Mouse (Mus musculus) hindbrain, embryonic 15.5 days (tissue): ENCODE results near the gene Gm37240. TPM values are rescaled to one million over a fixed set of nuclear protein-coding genes. Genes with fewer than 3 reads are reported as not detected.
A peak's percentile ranks its signal among the peaks of the same experiment; 100 is the strongest.
"Not testable (repeated sequence)": the region's sequence is repeated elsewhere in the genome, so short reads cannot be mapped to it uniquely, and the experiment has no call there.

Experiments used
- ATAC-seq: fragments of 200-750 bp; cut with Nextera tagmentation; 2 replicates; pipeline ENCODE4 v1.8.0; 2017; ENCODE audit warnings: low read depth, moderate number of reproducible peaks, moderate TSS enrichment; ENCODE audit not compliant: low FRiP score
- H3K27ac ChIP-seq: fragments of 300-500 bp; sonication (generic); replicated peaks from 2 replicates; pipeline ENCODE4 v1.5.1; 2015; ENCODE audit warnings: mild to moderate bottlenecking, inconsistent platforms
- H3K27me3 ChIP-seq: fragments of 300-500 bp; sonication (generic); 2 replicates; pipeline ENCODE4 v1.6.1; 2015; ENCODE audit warnings: control low read depth, inconsistent platforms
- H3K36me3 ChIP-seq: fragments of 300-500 bp; sonication (generic); 2 replicates; pipeline ENCODE4 v1.6.1; 2015; ENCODE audit warnings: control low read depth, inconsistent platforms
- H3K4me1 ChIP-seq: fragments of 300-500 bp; sonication (generic); replicated peaks from 2 replicates; pipeline ENCODE4 v1.6.1; 2015; ENCODE audit warnings: control low read depth, inconsistent platforms
- H3K4me2 ChIP-seq: fragments of 300-500 bp; sonication (generic); 2 replicates; pipeline ENCODE4 v1.6.1; 2015; ENCODE audit warnings: moderate library complexity, mild to moderate bottlenecking, inconsistent platforms
- H3K4me3 ChIP-seq: fragments of 300-500 bp; sonication (generic); 2 replicates; pipeline ENCODE4 v1.5.1; 2015; ENCODE audit warnings: mild to moderate bottlenecking, inconsistent platforms
- H3K9ac ChIP-seq: fragments of 300-500 bp; sonication (generic); 2 replicates; pipeline ENCODE4 v1.6.1; 2015; ENCODE audit warnings: inconsistent platforms
- H3K9me3 ChIP-seq: fragments of 300-500 bp; sonication (generic); 2 replicates; pipeline ENCODE4 v1.6.1; 2016; ENCODE audit warnings: control low read depth, inconsistent platforms
- WGBS: fragments of 180-500 bp; shearing (Covaris S2); methylation state at CpG from one replicate; pipeline ENCODE4 v1.1.7; 2015; 5-methylcytosine and 5-hydroxymethylcytosine counted together
- polyA plus RNA-seq: library from polyadenylated mRNA; unstranded; fragments of >200 nt; fragmentation: Nextera tagmentation; extraction: Ambion mirVana; gene quantifications from 2 replicates; pipeline ENCODE4 v1.2.1, GENCODE M21; 2015

Gm37240 gene
- polyA plus RNA-seq, 1 experiment from 2014 or later, result 0.87 TPM

- H3K4me1 ChIP-seq, result no peaks in the 10 kb centered on the region
- WGBS, result 96% methylated on average over 12 of the region's 12 CpGs
These were observed 1215.2 kb downstream of the Gm37240 start for GRCm38 (mm10) chr3:84672136-84672535.

GRCm38 (mm10) chr3:84668957-84669356 lies 1218.4 kb downstream of the Gm37240 start:
- no peak for ATAC-seq
- Histone ChIP-seq H3K27ac (no peak overlapping the region), H3K4me3 (no peak overlapping the region), H3K27me3 (peaks cover 16% of the 10 kb centered on the region), H3K4me2 (no peak overlapping the region), H3K9me3 (no peaks in the 10 kb centered on the region), H3K9ac (no peak overlapping the region), H3K36me3 (no peaks in the 10 kb centered on the region), H3K4me1 (peaks cover 11% of the 10 kb centered on the region)
- 94% methylated on average over 3 of the region's 3 CpGs for WGBS

More at GRCm38 (mm10) chr3:84672136-84672535, 1215.2 kb downstream of the Gm37240 start:
- no peak overlapping the region for H3K4me3 ChIP-seq
- no peaks in the 10 kb centered on the region for H3K36me3 ChIP-seq
- H3K4me2 ChIP-seq, result no peak overlapping the region
- no peaks in the 10 kb centered on the region for H3K9me3 ChIP-seq
- H3K27me3 ChIP-seq, result 0 out of 2 replicates have a peak, but pooled peaks cover 4% of the 10 kb centered on the region
- no peak overlapping the region for H3K27ac ChIP-seq
- H3K9ac ChIP-seq, result no peak overlapping the region
- ATAC-seq, result no peak

DNA sequence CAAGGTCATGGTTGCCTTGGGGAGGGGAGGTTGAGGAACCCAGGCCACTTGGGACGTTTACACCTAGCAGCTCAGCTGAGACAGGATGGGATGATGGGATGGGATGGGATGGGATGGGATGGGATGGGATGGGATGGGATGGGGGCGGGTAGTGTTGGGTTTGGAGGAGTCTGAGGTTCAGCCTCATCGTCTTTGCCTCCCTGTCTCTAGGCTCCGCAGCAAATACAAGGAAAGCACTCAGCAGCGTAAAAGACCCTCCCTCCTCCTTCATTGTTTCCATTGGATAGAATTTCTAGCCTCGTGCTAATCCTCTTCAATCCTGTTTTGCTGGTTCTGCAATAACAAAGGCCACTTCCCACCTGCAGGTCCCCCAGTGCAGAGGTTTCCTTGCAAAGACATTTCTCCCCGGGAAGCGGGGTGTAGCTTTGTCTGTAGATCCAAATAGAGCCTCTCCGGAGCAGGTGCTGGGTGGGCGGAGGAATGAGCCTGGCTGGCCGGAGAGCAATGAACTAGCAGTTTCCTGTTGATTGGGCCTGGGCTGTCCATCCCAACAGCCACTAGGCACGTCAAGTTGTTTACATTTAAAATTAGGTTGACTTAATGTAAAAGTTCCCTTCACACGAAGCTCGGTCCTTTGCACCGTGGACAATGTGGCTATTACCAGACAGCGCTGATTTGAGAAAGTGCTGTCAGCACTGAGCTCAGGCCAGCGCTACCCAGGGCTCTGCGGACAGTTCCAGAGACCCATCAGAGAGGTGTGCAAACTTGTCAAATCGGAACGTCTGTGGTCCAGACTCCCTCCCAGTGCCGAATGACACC lies 1221.9 kb downstream of the Gm37240 start:
- Histone ChIP-seq H3K27ac (no peak overlapping the region), H3K9me3 (no peaks in the 10 kb centered on the region), H3K9ac (no peak overlapping the region; the same call in 1 of the 2 replicates), H3K4me1 (peaks cover 11% of the 10 kb centered on the region), H3K36me3 (no peaks in the 10 kb centered on the region), H3K27me3 (peaks cover 16% of the 10 kb centered on the region), H3K4me3 (peak overlapping the region; percentile 21), H3K4me2 (peak overlapping the region; percentile 51)
- ATAC-seq, result peak; percentile 51; the same call in 1 of the 2 replicates
- WGBS, result 6% methylated on average over 21 of the region's 21 CpGs

DNA sequence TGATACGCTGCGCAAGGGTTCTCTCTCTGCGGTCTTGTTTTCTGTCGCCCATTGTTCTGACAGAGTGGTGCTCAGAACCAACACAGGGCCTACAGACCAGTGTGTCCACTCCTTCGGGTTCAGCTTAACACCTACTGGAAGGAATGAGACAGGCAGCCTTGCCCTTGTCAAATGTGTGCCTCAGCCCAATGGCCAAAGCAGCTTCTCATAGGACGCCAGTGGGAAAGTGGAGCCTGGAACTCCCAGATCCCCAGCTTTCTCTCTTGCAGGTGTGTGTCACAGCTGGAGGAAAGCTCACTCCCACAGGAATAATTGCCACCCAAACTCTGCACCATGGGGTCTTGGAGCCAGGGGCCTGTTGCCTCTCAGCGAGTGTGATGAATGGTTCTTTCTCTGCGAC lies 1222.6 kb downstream of the Gm37240 start:
- no peak for ATAC-seq
- H3K36me3 ChIP-seq, result no peaks in the 10 kb centered on the region
- H3K27me3 ChIP-seq, result peaks cover 16% of the 10 kb centered on the region
- H3K4me1 ChIP-seq, result peaks cover 11% of the 10 kb centered on the region
- no peak overlapping the region for H3K27ac ChIP-seq
- no peaks in the 10 kb centered on the region for H3K9me3 ChIP-seq
- no peak overlapping the region for H3K9ac ChIP-seq
- H3K4me2 ChIP-seq, result no peak overlapping the region
- H3K4me3 ChIP-seq, result no peak overlapping the region
- WGBS, result 79% methylated on average over 8 of the region's 8 CpGs

DNA sequence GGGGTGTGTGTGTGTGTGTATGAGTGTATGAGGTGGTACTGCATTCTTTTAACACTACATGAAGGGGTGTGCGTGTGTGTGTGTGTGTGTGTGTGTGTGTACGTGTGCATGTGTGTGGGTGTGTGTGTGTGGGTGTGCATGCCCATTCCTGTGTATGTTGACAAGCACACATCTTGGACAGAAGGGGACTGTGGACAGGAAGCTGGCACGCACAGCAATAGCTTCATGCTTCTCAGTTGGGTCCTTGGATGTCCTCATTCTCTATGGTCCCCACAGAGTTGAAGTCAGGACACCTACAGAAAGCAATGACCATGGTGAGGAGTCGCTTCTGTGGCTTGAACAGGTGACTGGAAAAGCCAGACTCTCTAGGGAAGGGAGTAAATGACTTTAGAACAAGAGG lies 1223.5 kb downstream of the Gm37240 start:
- no peak for ATAC-seq

GRCm38 (mm10) chr3:84663079-84663478 lies 1224.2 kb downstream of the Gm37240 start:
- no peak overlapping the region for H3K4me3 ChIP-seq
- H3K4me1 ChIP-seq, result peaks cover 11% of the 10 kb centered on the region
- no peaks in the 10 kb centered on the region for H3K36me3 ChIP-seq
- no peak overlapping the region for H3K9ac ChIP-seq
- H3K27me3 ChIP-seq, result peaks cover 16% of the 10 kb centered on the region
- H3K4me2 ChIP-seq, result no peak overlapping the region
- WGBS, result 91% methylated on average over 12 of the region's 12 CpGs
- no peaks in the 10 kb centered on the region for H3K9me3 ChIP-seq
- H3K27ac ChIP-seq, result no peak overlapping the region
- no peak for ATAC-seq

More for the DNA sequence above, 1223.5 kb downstream of the Gm37240 start:
- Histone ChIP-seq H3K4me3 (no peak overlapping the region), H3K27ac (no peak overlapping the region), H3K27me3 (peaks cover 16% of the 10 kb centered on the region), H3K36me3 (no peaks in the 10 kb centered on the region), H3K9me3 (no peaks in the 10 kb centered on the region), H3K4me1 (peaks cover 11% of the 10 kb centered on the region), H3K4me2 (no peak overlapping the region), H3K9ac (no peak overlapping the region)
- WGBS, result 93% methylated on average over 4 of the region's 4 CpGs

DNA sequence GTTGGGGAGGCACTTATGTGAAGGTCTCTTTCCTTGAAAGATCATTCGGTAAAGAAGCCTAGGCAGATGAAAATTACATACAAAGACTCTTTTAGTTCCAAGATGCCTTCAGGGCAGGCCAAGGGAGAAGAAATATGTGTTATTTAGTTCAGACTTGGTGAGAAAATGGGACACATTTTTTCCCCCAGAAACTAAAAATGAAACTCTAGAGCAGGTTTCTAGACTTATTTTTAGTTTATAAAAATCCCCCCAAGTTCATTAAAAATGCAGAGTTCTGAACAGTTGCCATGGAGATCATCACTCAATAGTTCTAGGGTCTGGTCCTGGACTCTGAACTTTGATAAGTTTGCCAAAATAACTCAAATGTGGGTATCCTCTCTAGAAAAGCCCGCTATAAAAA lies 1226.9 kb downstream of the Gm37240 start:
- Histone ChIP-seq H3K4me1 (peaks cover 3% of the 10 kb centered on the region), H3K9ac (no peak overlapping the region), H3K27me3 (0 out of 2 replicates have a peak, but pooled peaks cover 6% of the 10 kb centered on the region), H3K27ac (no peak overlapping the region), H3K4me2 (no peak overlapping the region), H3K4me3 (no peak overlapping the region), H3K36me3 (no peaks in the 10 kb centered on the region), H3K9me3 (no peaks in the 10 kb centered on the region)
- 89% methylated on average over 2 of the region's 2 CpGs for WGBS
- no peak for ATAC-seq

DNA sequence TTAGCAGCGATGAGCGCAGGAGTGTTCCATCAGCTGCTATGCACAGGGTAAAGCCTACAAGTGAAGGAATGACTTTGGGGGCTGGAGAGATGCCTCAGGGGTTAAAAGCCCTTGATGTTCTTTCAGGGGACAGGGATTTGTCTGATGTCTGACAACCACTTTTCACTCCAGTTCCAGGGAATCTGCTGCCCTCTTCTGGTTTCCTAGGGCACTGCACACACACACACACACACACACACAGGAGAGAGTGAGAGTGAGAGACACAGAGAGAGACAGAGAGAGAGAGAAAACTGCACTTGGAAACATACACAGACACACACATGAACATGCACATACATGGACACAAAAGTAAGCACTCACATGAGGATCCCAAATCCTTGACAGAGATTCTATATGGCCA lies 1228.4 kb downstream of the Gm37240 start:
- H3K4me3 ChIP-seq, result no peak overlapping the region
- H3K27me3 ChIP-seq, result no peaks in the 10 kb centered on the region
- no peaks in the 10 kb centered on the region for H3K36me3 ChIP-seq
- peaks cover 17% of the 10 kb centered on the region for H3K4me1 ChIP-seq
- H3K27ac ChIP-seq, result no peak overlapping the region
- no peaks in the 10 kb centered on the region for H3K9me3 ChIP-seq
- no peak overlapping the region for H3K4me2 ChIP-seq
- ATAC-seq, result no peak
- H3K9ac ChIP-seq, result no peak overlapping the region
- 96% methylated on average over 2 of the region's 2 CpGs for WGBS

DNA sequence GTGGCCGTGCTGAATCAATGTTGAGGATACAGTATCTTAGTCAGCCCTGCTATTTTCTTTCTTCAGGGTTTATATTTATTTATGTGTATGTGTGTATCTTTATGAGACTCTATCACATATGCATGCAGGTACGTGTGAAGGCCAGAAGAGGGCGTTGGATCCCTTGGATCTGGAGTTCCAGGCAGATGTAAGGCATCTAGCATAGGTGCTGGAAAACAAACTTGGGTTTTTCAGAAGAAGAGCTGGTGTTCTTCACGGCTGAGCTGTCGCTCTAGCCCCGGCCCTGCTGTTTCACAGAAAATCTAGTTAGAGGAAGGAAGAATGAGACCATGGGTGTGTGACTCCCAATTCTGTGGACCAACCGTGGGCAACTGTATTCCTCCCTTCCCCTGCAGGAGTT lies 1229.3 kb downstream of the Gm37240 start:
- no peak for ATAC-seq
- H3K4me2 ChIP-seq, result no peak overlapping the region
- H3K27ac ChIP-seq, result no peak overlapping the region
- no peaks in the 10 kb centered on the region for H3K9me3 ChIP-seq
- peaks cover 23% of the 10 kb centered on the region for H3K4me1 ChIP-seq
- 92% methylated on average over 7 of the region's 7 CpGs for WGBS
- H3K4me3 ChIP-seq, result no peak overlapping the region
- H3K36me3 ChIP-seq, result no peaks in the 10 kb centered on the region
- H3K27me3 ChIP-seq, result no peaks in the 10 kb centered on the region
- no peak overlapping the region for H3K9ac ChIP-seq

DNA sequence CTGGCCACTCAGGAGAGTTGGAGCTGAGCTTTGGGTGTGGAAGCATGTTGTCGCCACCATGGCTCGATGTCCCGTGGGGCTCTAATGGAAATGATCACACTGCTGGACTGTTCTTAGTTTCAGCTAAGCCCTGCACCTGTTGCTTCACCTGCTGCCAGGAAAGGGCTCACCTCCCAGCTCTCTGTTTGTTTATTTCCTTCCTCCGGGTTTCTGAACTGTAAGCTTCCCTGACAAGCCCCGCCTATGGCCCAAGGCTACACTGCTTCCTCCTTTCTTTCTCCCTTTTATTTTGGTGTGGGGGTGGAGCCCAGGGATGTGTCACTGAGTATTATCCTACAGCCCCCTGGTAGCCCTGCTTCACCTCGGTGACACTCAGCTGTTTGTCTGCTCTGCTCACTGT lies 1230.1 kb downstream of the Gm37240 start:
- Histone ChIP-seq H3K36me3 (no peaks in the 10 kb centered on the region), H3K9me3 (no peaks in the 10 kb centered on the region), H3K4me1 (peaks cover 23% of the 10 kb centered on the region), H3K27me3 (no peaks in the 10 kb centered on the region), H3K9ac (no peak overlapping the region), H3K27ac (no peak overlapping the region), H3K4me3 (no peak overlapping the region), H3K4me2 (no peak overlapping the region)
- WGBS, result 73% methylated on average over 6 of the region's 6 CpGs
- no peak for ATAC-seq

- H3K27me3 ChIP-seq, H3K4me3 ChIP-seq, H3K9me3 ChIP-seq, H3K27ac ChIP-seq, H3K36me3 ChIP-seq, H3K9ac ChIP-seq, ATAC-seq: not testable (repeated sequence)
- Histone ChIP-seq H3K4me1 (peaks cover 23% of the 10 kb centered on the region), H3K4me2 (peak overlapping the region; percentile 41)
- WGBS, result 75% methylated on average over 2 of the region's 2 CpGs
These were observed 1231.5 kb downstream of the Gm37240 start for GRCm38 (mm10) chr3:84655785-84656150.

DNA sequence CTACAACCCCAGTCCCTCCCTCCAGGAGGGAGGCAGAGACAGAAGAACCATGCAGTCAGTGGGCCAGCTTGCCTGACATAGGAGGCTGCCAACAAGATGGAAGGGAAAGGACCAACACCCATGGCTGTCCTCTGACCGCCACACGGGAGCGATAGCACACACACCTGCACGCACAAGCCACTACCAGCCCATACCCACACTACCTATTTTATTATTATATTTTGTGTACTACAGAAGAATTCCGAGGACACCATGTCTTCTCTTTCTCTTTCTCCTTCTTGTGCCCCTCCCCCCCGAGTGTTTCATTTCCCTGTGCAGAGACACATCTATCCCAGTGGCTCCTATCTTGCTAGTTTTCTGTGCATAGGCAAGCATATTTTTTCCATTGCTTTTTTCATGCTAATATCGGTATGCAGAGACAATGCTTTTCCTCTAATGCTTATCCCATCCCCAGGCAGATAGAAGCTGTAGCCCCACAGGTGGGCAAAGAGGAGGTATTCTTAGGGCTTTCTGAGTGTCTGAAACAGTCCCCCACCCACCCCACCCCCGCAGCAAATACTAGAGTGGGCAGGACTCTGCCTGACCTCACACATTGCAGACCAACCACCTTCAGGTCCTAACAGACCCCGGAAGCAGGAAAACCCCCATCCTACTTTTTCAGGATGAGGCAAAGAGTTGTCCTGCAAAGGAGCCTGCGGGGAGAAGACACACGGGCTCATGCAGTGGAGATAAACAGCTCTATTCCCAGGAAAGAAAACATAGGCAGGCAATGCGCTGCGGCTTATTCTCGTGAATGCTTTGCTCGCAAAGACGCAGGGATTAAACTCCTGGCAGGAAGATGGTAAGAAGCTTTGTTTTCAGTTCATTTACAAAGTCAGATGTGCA lies 1232.2 kb downstream of the Gm37240 start:
- no peak overlapping the region; the same call in 1 of the 2 replicates for H3K27ac ChIP-seq
- H3K4me1 ChIP-seq, result peaks cover 23% of the 10 kb centered on the region
- peak; percentile 46; the same call in 1 of the 2 replicates for ATAC-seq
- H3K4me3 ChIP-seq, result no peak overlapping the region
- 23% methylated on average over 16 of the region's 16 CpGs for WGBS
- no peaks in the 10 kb centered on the region; the same call in 1 of the 2 replicates for H3K9me3 ChIP-seq
- no peaks in the 10 kb centered on the region for H3K36me3 ChIP-seq
- H3K9ac ChIP-seq, result no peak overlapping the region
- H3K4me2 ChIP-seq, result peak overlapping the region; percentile 41
- no peaks in the 10 kb centered on the region for H3K27me3 ChIP-seq
